ENCODE assay signal across 19 mouse cellular contexts in the genomic region with DNA sequence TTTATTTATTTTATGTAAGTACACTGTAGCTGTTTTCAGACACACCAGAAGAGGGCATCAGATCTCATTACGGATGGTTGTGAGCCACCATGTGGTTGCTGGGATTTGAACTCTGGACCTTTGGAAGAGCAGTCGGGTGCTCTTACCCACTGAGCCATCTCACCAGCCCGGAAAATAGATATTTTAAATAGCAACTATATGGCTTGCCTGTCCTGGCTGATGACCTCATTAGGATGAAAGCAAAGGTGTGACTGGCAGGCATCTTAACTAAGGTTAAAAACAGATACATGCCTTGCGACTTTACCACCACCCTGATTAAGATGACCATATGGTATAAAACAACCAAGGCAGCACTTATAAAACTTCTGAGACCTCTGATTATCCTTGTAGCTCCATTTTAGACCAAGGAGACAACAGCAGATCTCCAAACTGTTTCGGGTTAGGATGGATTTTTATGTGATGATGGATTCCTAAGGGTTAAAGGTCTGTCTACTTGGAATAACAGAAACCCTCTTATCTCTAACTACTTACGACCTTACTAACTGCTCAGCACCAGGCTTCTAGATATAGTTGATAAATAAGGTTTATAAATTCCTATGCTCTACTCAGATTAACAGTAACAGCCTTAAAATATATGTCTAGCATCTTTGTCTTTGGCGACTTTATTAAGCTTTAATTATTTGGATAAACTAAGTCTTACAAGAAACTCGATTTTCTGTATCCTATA. TPM values are rescaled to one million over a fixed set of nuclear protein-coding genes. Genes with fewer than 3 reads are reported as not detected.
A peak's percentile ranks its signal among the peaks of the same experiment; 100 is the strongest.
DNase-seq lines count a peak whose midpoint lies in the region; ATAC-seq and TF ChIP-seq lines count a peak whose summit lies in the region.
"Had no signal": no experiment of that assay in that cellular context is flagged by ENCODE, and none has a peak within 500 bp of the region (broad histone marks: within the 10 kb centered on the region; RNA-seq: fewer than 3 reads in every experiment).

No protein-coding gene starts in this region.

- H3K9me3 ChIP-seq in liver, embryonic 14.5 days (ENCODE audit: control insufficient read depth, low read length), result no peaks in the 10 kb centered on the region
- no peaks in the 10 kb centered on the region for H3K9me3 ChIP-seq in liver, postnatal 0 days (ENCODE audit: low read length)
- H3K9me3 ChIP-seq in MEL (replicated peaks; ENCODE audit: insufficient read depth, low read length), result no peaks in the 10 kb centered on the region
- H3K9me3 ChIP-seq: G1E had no signal

- no peak overlapping the region for H3K27ac ChIP-seq in liver, embryonic 14.5 days
- H3K27ac ChIP-seq in liver, postnatal 0 days (ENCODE audit: low read depth), result no peak overlapping the region
- H3K27ac ChIP-seq in MEL (ENCODE audit: control insufficient read depth, low read depth, low read length), result no peak overlapping the region
- H3K27ac ChIP-seq in heart, adult 2 months, result no peak overlapping the region

- peaks cover 0 to 24% of the 10 kb centered on the region in 2 experiments; a peak in 3 of 4 replicates for H3K4me1 ChIP-seq in liver, embryonic 14.5 days (replicated peaks; ENCODE audit: control insufficient read depth in 2 of 2, insufficient read depth in 2 of 2, low read length in 1 of 2)
- H3K4me1 ChIP-seq in liver, postnatal 0 days (ENCODE audit: insufficient read depth), result peaks cover 25% of the 10 kb centered on the region
- peaks cover 10 to 26% of the 10 kb centered on the region in 2 experiments for H3K4me1 ChIP-seq in MEL (ENCODE audit: control insufficient read depth in 1 of 2, insufficient read depth in 2 of 2, low read length in 2 of 2)
- no peaks in the 10 kb centered on the region for H3K4me1 ChIP-seq in heart, adult 2 months (ENCODE audit: control insufficient read depth, insufficient read depth, low read length)

- no peak for TF ChIP-seq RAD21 in MEL (IDR thresholded peaks at IDR 0.05; ENCODE audit: low read depth, low read length)

- H3K9ac ChIP-seq in liver, embryonic 14.5 days (replicated peaks), result no peak overlapping the region
- H3K9ac ChIP-seq in liver, postnatal 0 days (replicated peaks), result no peak overlapping the region
- no peak overlapping the region for H3K9ac ChIP-seq in MEL (ENCODE audit: control insufficient read depth, low read depth, low read length, poor library complexity, severe bottlenecking)
- no peak overlapping the region for H3K9ac ChIP-seq in heart, adult 2 months (ENCODE audit: low read depth, low read length)

- WGBS in liver, embryonic 14.5 days (ENCODE audit: insufficient replicate concordance), result 43% methylated on average over 7 of the region's 8 CpGs
- 60% methylated on average over 7 of the region's 8 CpGs for WGBS in liver, postnatal 0 days (ENCODE audit: insufficient replicate concordance)
- WGBS in heart, adult 2 months, result 71% methylated on average over 8 of the region's 8 CpGs

- no peak for TF ChIP-seq POLR2A in MEL (IDR thresholded peaks at IDR 0.05; ENCODE audit: control insufficient read depth in 1 of 2, insufficient read depth in 1 of 2, low read depth in 1 of 2, low read length in 2 of 2, poor library complexity in 1 of 2)
- TF ChIP-seq POLR2A in heart, adult 2 months (IDR thresholded peaks at IDR 0.05; ENCODE audit: insufficient read depth, low read depth, low read length), result no peak

- intact Hi-C loops in heart, adult 2 months (cut with DNase I), result no loop called here

- H3K27me3 ChIP-seq in liver, embryonic 14.5 days (ENCODE audit: control insufficient read depth, insufficient read depth, low read length), result no peaks in the 10 kb centered on the region
- no peaks in the 10 kb centered on the region for H3K27me3 ChIP-seq in liver, postnatal 0 days (ENCODE audit: insufficient read depth, low read length)
- peaks cover 0 to 2% of the 10 kb centered on the region in 2 experiments; a peak in 2 of 4 replicates for H3K27me3 ChIP-seq in MEL (ENCODE audit: control insufficient read depth in 1 of 2, insufficient read depth in 2 of 2, low read length in 2 of 2)
- H3K27me3 ChIP-seq in heart, adult 2 months (ENCODE audit: control insufficient read depth, insufficient read depth, low read length), result no peaks in the 10 kb centered on the region

- H3K36me3 ChIP-seq in liver, embryonic 14.5 days (replicated peaks; ENCODE audit: control insufficient read depth, insufficient read depth, low read depth), result no peaks in the 10 kb centered on the region
- H3K36me3 ChIP-seq in liver, postnatal 0 days (replicated peaks; ENCODE audit: insufficient read depth, low read length), result no peaks in the 10 kb centered on the region
- H3K36me3 ChIP-seq in MEL (ENCODE audit: control insufficient read depth in 1 of 2, insufficient read depth in 2 of 2, low read length in 2 of 2), result peaks cover 0 to 26% of the 10 kb centered on the region in 2 experiments; a peak in 2 of 4 replicates
- H3K36me3 ChIP-seq in heart, adult 2 months (ENCODE audit: control insufficient read depth, insufficient read depth, low read length), result no peaks in the 10 kb centered on the region
- H3K36me3 ChIP-seq: G1E had no signal

- no peak for ATAC-seq in liver, embryonic 14.5 days (ENCODE audit: insufficient read depth)
- ATAC-seq in liver, postnatal 0 days, result no peak
- ATAC-seq: activated CD4-positive, CD25-positive, alpha-beta regulatory T cell, adult 4 months; CD4-positive, CD25-positive, alpha-beta regulatory T cell, adult 4 months; Patski had no signal

- 0 out of 2 replicates have a peak, but pooled peaks have one; percentile 12 for TF ChIP-seq EP300 in liver, embryonic 14.5 days (IDR thresholded peaks at IDR 0.05; ENCODE audit: low read depth)
- no peak for TF ChIP-seq EP300 in liver, postnatal 0 days (IDR thresholded peaks at IDR 0.05; ENCODE audit: low read depth)
- TF ChIP-seq EP300 in MEL (IDR thresholded peaks at IDR 0.05; ENCODE audit: low read depth in 1 of 2, low read length in 2 of 2), result peak; percentile 60 to 75
- TF ChIP-seq EP300 in heart, adult 2 months (IDR thresholded peaks at IDR 0.05; ENCODE audit: insufficient read depth, low read depth, low read length), result no peak

- no peak overlapping the region for H3K4me2 ChIP-seq in liver, embryonic 14.5 days (ENCODE audit: low read depth)
- no peak overlapping the region for H3K4me2 ChIP-seq in liver, postnatal 0 days (ENCODE audit: low read depth, low read length)

- no peak overlapping the region for H3K4me3 ChIP-seq in liver, embryonic 14.5 days (ENCODE audit: insufficient read depth in 1 of 2, low read depth in 2 of 2, low read length in 2 of 2)
- no peak overlapping the region for H3K4me3 ChIP-seq in liver, postnatal 0 days (ENCODE audit: low read depth, low read length)
- peak overlapping the region in 1 of 2 experiments; percentile 7; a peak in 1 of 4 replicates for H3K4me3 ChIP-seq in MEL (ENCODE audit: control insufficient read depth in 1 of 2, insufficient read depth in 1 of 2, low read depth in 2 of 2, low read length in 2 of 2)
- no peak overlapping the region for H3K4me3 ChIP-seq in heart, adult 2 months

- TF ChIP-seq CTCF in liver, embryonic 14.5 days (IDR thresholded peaks at IDR 0.05; ENCODE audit: low read depth), result no peak
- no peak for TF ChIP-seq CTCF in liver, postnatal 0 days (IDR thresholded peaks at IDR 0.05; ENCODE audit: low read depth)
- no peak for TF ChIP-seq CTCF in MEL (IDR thresholded peaks at IDR 0.05 in 2 of 3, conservative IDR thresholded peaks at IDR 0.05 in 1 of 3; ENCODE audit: control insufficient read depth in 1 of 3, insufficient read depth in 1 of 3, low read depth in 2 of 3, low read length in 3 of 3, poor library complexity in 1 of 3, severe bottlenecking in 1 of 3)
- no peak for TF ChIP-seq CTCF in heart, adult 2 months (IDR thresholded peaks at IDR 0.05)

- DNase-seq in liver, embryonic 14.5 days (ENCODE audit: low read depth in 3 of 3, low spot score in 3 of 3), result no peak
- no peak for DNase-seq in liver, postnatal 0 days
- DNase-seq in MEL (ENCODE audit: low read depth, low spot score), result peak; percentile 32
- DNase-seq in heart, adult 2 months, result no peak
- DNase-seq: adrenal gland, adult 2 months; adrenal gland, adult 8-10 months; adrenal gland, postnatal 10 days; adrenal gland, postnatal 14 days; adrenal gland, postnatal 25 days; adrenal gland, postnatal 36 days; B cell, adult 2 months; cerebellum, adult 11 months; cerebellum, adult 11-12 months; cerebellum, adult 18-20 months; cerebellum, adult 2 months had no signal

- H3K79me2 ChIP-seq in MEL (ENCODE audit: control insufficient read depth, insufficient read depth, low read length, poor library complexity), result no peaks in the 10 kb centered on the region
- no peaks in the 10 kb centered on the region for H3K79me2 ChIP-seq in heart, adult 2 months (replicated peaks; ENCODE audit: control insufficient read depth, insufficient read depth, low read length)

TF ChIP-seq in MEL, 35 proteins besides CTCF, POLR2A, EP300 and RAD21:
- TF ChIP-seq TBP (IDR thresholded peaks at IDR 0.05; ENCODE audit: low read depth, low read length), result peak; percentile 97
- TF ChIP-seq GATA1 (IDR thresholded peaks at IDR 0.05; ENCODE audit: low read depth, low read length), result peak; percentile 64; the same call in 1 of the 2 replicates
- peak; percentile 56 for TF ChIP-seq MYB (IDR thresholded peaks at IDR 0.05; ENCODE audit: low read depth, low read length)
- peak; percentile 43 for TF ChIP-seq TCF12 (IDR thresholded peaks at IDR 0.05; ENCODE audit: low read depth, low read length)
- no peak for TF ChIP-seq CHD2 (IDR thresholded peaks at IDR 0.05; ENCODE audit: low read length)

RNA-seq across cellular contexts. Expression of a gene that starts 32.2 kb away (rescaled TPM):
- 47.5 and 52.3 TPM in 2 replicates for polyA plus RNA-seq in liver, embryonic 14.5 days (2012; rRNA removed)
- polyA plus RNA-seq in liver, embryonic 14.5 days (2014; fragmentation: Nextera tagmentation; extraction: Ambion mirVana), result 18.2 and 19.2 TPM in 2 replicates
- 12.7 and 15.1 TPM in 2 replicates for polyA plus RNA-seq in liver, postnatal 0 days (2015; fragmentation: Nextera tagmentation; extraction: Ambion mirVana)
- total RNA-seq in MEL (2012; rRNA removed), result 88.3 and 89.3 TPM in 2 replicates
- 100 to 1,000 TPM; 197 to 365 TPM for polyA plus RNA-seq in MEL (2012; ENCODE audit: insufficient read depth in 1 of 2, insufficient read length in 2 of 2, low read depth in 1 of 2, low replicate concordance in 2 of 2, missing spikeins in 1 of 2)
- total RNA-seq in heart, adult 2 months (2021), result 10 to 100 TPM; 16.5 to 16.8 TPM
- polyA plus RNA-seq in heart, adult 2 months (2012; rRNA removed), result 133 and 148 TPM in 2 replicates

RNA-seq across cellular contexts. Expression of a gene that starts 39.9 kb away (rescaled TPM):
- 0.86 and 1.4 TPM in 2 replicates for polyA plus RNA-seq in liver, embryonic 14.5 days (2012; rRNA removed)
- 0.87 and 0.90 TPM in 2 replicates for polyA plus RNA-seq in liver, embryonic 14.5 days (2014; fragmentation: Nextera tagmentation; extraction: Ambion mirVana)
- polyA plus RNA-seq in liver, postnatal 0 days (2015; fragmentation: Nextera tagmentation; extraction: Ambion mirVana), result 5.2 and 6.5 TPM in 2 replicates
- total RNA-seq in MEL (2012; rRNA removed), result 3.4 and 3.9 TPM in 2 replicates
- 1 to 10 TPM in 1 of 2 experiments, not detected in 1; 5.4 TPM for polyA plus RNA-seq in MEL (2012; ENCODE audit: insufficient read depth in 1 of 2, insufficient read length in 2 of 2, low read depth in 1 of 2, low replicate concordance in 2 of 2, missing spikeins in 1 of 2)
- total RNA-seq in heart, adult 2 months (2021), result 10 to 100 TPM; 61.9 to 87.4 TPM
- 44.5 and 55.4 TPM in 2 replicates for polyA plus RNA-seq in heart, adult 2 months (2012; rRNA removed)
